Mouse (Mus musculus): ENCODE data around the gene Itpr2.

GRCm38 (mm10) chr6:146341934-146342333 is 160.1 kb downstream of the Itpr2 start:
- TF ChIP-seq USF1 (IDR thresholded peaks at IDR 0.05; ENCODE audit: low read depth) (no peak), MAX (IDR thresholded peaks at IDR 0.05) (no peak), CTCF (IDR thresholded peaks at IDR 0.05; ENCODE audit: control insufficient read depth, insufficient read depth, insufficient read length) (no peak), MYOD1 (IDR thresholded peaks at IDR 0.05; ENCODE audit: control insufficient read depth, insufficient read length, low read depth) (no peak)

Measured in C2C12 (cell line).